Mouse (Mus musculus): ENCODE results near the gene Atxn7l2.

DNA sequence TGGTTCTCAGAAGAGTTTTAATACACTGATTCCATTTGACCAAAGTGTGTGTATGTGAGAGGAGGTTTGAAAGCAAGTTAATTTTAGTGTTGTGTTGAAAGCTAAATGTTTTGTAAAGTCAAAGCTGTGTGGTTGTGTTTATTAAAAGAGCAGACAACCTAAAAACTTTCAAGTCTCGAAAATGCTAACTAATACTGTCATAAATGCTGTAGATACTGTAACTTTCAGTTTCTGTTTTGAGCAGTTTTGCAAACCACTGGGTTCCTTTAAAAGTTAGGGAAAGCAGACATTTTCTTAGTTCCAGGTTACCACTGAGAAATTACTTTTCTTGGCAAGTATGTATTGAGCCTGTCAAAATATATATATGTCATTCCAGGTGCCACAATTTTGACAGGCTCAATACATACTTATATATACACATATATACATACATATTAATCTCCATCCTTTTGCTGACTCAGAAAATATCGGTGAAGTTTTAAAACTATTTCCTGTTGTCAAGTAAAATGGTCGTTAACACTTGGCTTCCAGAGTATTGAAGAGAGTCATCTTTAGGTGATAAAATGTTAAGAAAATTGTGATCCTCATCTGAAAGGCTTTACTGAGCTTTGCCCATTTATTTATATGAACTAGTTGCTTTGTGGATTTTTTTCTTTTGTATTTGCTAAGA lies 47.2 kb upstream of the Atxn7l2 start:
- TF ChIP-seq ZC3H11A (IDR thresholded peaks at IDR 0.05; ENCODE audit: borderline replicate concordance, low read depth, low read length): no peak
- TF ChIP-seq MAFK (IDR thresholded peaks at IDR 0.05; ENCODE audit: insufficient read depth, low read depth, low read length): no peak
- no peak for TF ChIP-seq ZNF384 (IDR thresholded peaks at IDR 0.05; ENCODE audit: low read depth, low read length)

Data from ES-E14 (cell line).